In the genomic region with DNA sequence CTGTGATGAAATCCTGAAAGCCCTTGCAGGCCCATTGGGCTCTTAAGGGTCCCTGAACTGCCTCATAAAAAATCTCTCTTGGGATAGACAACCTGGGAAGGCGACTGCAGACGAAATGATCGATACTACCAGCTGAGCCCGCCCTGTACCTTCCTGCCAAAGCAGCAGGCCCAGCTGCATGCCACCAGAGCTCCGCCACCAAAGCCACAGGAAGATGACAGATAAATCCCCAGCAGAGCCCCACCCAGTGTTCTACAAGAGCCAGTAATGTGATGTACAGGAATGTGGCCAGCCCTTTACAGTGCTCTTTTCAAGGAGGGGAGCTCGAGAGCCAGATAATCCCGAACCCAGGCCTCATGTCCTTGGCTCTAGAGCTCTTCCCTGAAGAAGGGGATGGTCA, we compare ENCODE assay signal across 12 mouse cellular contexts.
DNase-seq lines count a peak whose midpoint lies in the region; ATAC-seq lines count a peak whose summit lies in the region.
"Had no signal": no experiment of that assay in that cellular context is flagged by ENCODE, and none has a peak within 500 bp of the region (broad histone marks: within the 10 kb centered on the region; RNA-seq: fewer than 3 reads in every experiment).

No protein-coding gene starts in this region.

- no peak overlapping the region for H3K4me3 ChIP-seq in heart, embryonic 14.5 days (ENCODE audit: control insufficient read depth in 1 of 2, insufficient read depth in 1 of 2, low read depth in 1 of 2, low read length in 2 of 2)
- no peak overlapping the region for H3K4me3 ChIP-seq in heart, embryonic 12.5 days
- no peak overlapping the region for H3K4me3 ChIP-seq in stomach, embryonic 16.5 days (replicated peaks; ENCODE audit: low read length)
- no peak overlapping the region for H3K4me3 ChIP-seq in intestine, embryonic 16.5 days (ENCODE audit: low read length)
- H3K4me3 ChIP-seq: hindbrain, embryonic 12.5 days; liver, embryonic 13.5 days had no signal

- H3K4me2 ChIP-seq in heart, embryonic 14.5 days (ENCODE audit: low read length): peak overlapping the region; percentile 24
- H3K4me2 ChIP-seq in heart, embryonic 12.5 days: no peak overlapping the region
- no peak overlapping the region for H3K4me2 ChIP-seq in stomach, embryonic 16.5 days (ENCODE audit: low read depth, low read length)
- no peak overlapping the region for H3K4me2 ChIP-seq in intestine, embryonic 16.5 days (ENCODE audit: low read depth, low read length)
- H3K4me2 ChIP-seq: hindbrain, embryonic 12.5 days; liver, embryonic 13.5 days had no signal

- DNase-seq in 3T3-L1 (ENCODE audit: low read depth, low spot score): peak; percentile 52
- DNase-seq in ovary, adult 18-20 months (ENCODE audit: low spot score): no peak
- no peak for DNase-seq in layer of hippocampus, adult 8-10 months (ENCODE audit: low spot score in 2 of 2)
- DNase-seq: cerebellum, adult 11 months; kidney, adult 8-10 months; liver, embryonic 13.5 days had no signal

- no peaks in the 10 kb centered on the region for H3K36me3 ChIP-seq in heart, embryonic 14.5 days (ENCODE audit: control insufficient read depth, insufficient read depth, low read length)
- no peaks in the 10 kb centered on the region for H3K36me3 ChIP-seq in heart, embryonic 12.5 days
- no peaks in the 10 kb centered on the region for H3K36me3 ChIP-seq in stomach, embryonic 16.5 days (ENCODE audit: control insufficient read depth, insufficient read depth, low read length)
- no peaks in the 10 kb centered on the region for H3K36me3 ChIP-seq in intestine, embryonic 16.5 days (ENCODE audit: control insufficient read depth, insufficient read depth, low read length)
- H3K36me3 ChIP-seq: hindbrain, embryonic 12.5 days; liver, embryonic 13.5 days had no signal

- no peak for ATAC-seq in heart, embryonic 14.5 days (ENCODE audit: insufficient number of reproducible peaks, insufficient read depth, low FRiP score, low read depth)
- ATAC-seq in heart, embryonic 12.5 days (ENCODE audit: insufficient number of reproducible peaks, low FRiP score): no peak
- ATAC-seq in common myeloid progenitor, adult 5-6 weeks (replicated peaks; ENCODE audit: low read depth, poor library complexity, severe bottlenecking): peak; percentile 95
- ATAC-seq in stomach, embryonic 16.5 days (ENCODE audit: insufficient read depth, low FRiP score): no peak
- no peak for ATAC-seq in intestine, embryonic 16.5 days

- H3K4me1 ChIP-seq in heart, embryonic 14.5 days (ENCODE audit: control insufficient read depth in 2 of 2, insufficient read depth in 2 of 2, low read length in 2 of 2): peaks cover 16 to 31% of the 10 kb centered on the region in 2 experiments
- peaks cover 19% of the 10 kb centered on the region for H3K4me1 ChIP-seq in heart, embryonic 12.5 days (replicated peaks)
- peaks cover 14% of the 10 kb centered on the region for H3K4me1 ChIP-seq in stomach, embryonic 16.5 days (ENCODE audit: control insufficient read depth, insufficient read depth, low read length)
- peaks cover 4% of the 10 kb centered on the region; the same call in 1 of the 2 replicates for H3K4me1 ChIP-seq in intestine, embryonic 16.5 days (ENCODE audit: control insufficient read depth, insufficient read depth, low read length)
- H3K4me1 ChIP-seq: hindbrain, embryonic 12.5 days had no signal

- H3K9me3 ChIP-seq in heart, embryonic 14.5 days (ENCODE audit: control insufficient read depth, low read length): no peaks in the 10 kb centered on the region
- no peaks in the 10 kb centered on the region for H3K9me3 ChIP-seq in heart, embryonic 12.5 days (replicated peaks)
- H3K9me3 ChIP-seq in stomach, embryonic 16.5 days (replicated peaks; ENCODE audit: control insufficient read depth, low read length): no peaks in the 10 kb centered on the region
- no peaks in the 10 kb centered on the region for H3K9me3 ChIP-seq in intestine, embryonic 16.5 days (ENCODE audit: control insufficient read depth, low read length)
- H3K9me3 ChIP-seq: hindbrain, embryonic 12.5 days; liver, embryonic 13.5 days had no signal

- H3K9ac ChIP-seq in heart, embryonic 14.5 days (ENCODE audit: low read length): no peak overlapping the region; the same call in 1 of the 2 replicates
- no peak overlapping the region for H3K9ac ChIP-seq in heart, embryonic 12.5 days
- no peak overlapping the region for H3K9ac ChIP-seq in stomach, embryonic 16.5 days (ENCODE audit: low read length)
- no peak overlapping the region for H3K9ac ChIP-seq in intestine, embryonic 16.5 days (ENCODE audit: low read depth, low read length)
- H3K9ac ChIP-seq: hindbrain, embryonic 12.5 days; liver, embryonic 13.5 days had no signal

- peak overlapping the region in 1 of 2 experiments; percentile 60; a peak in 3 of 4 replicates for H3K27ac ChIP-seq in heart, embryonic 14.5 days (replicated peaks in 1 of 2; ENCODE audit: control insufficient read depth in 1 of 2, insufficient read depth in 1 of 2, low read depth in 2 of 2, low read length in 2 of 2)
- H3K27ac ChIP-seq in heart, embryonic 12.5 days (ENCODE audit: poor library complexity, severe bottlenecking): no peak overlapping the region
- H3K27ac ChIP-seq in stomach, embryonic 16.5 days (ENCODE audit: low read length): peak overlapping the region; percentile 14; the same call in 1 of the 2 replicates
- no peak overlapping the region for H3K27ac ChIP-seq in intestine, embryonic 16.5 days (ENCODE audit: low read length)
- H3K27ac ChIP-seq: hindbrain, embryonic 12.5 days; liver, embryonic 13.5 days had no signal

- 40% methylated on average over 7 of the region's 7 CpGs for WGBS in heart, embryonic 14.5 days
- WGBS in heart, embryonic 12.5 days: 51% methylated on average over 7 of the region's 7 CpGs
- 64% methylated on average over 7 of the region's 7 CpGs for whole genome bisulfite sequencing in stomach, embryonic 16.5 days
- whole genome bisulfite sequencing in intestine, embryonic 16.5 days: 68% methylated on average over 7 of the region's 7 CpGs

- H3K27me3 ChIP-seq in heart, embryonic 14.5 days (ENCODE audit: control insufficient read depth, insufficient read depth, low read length): peaks cover 16% of the 10 kb centered on the region; the same call in 1 of the 2 replicates
- H3K27me3 ChIP-seq in heart, embryonic 12.5 days (replicated peaks): peaks cover 50% of the 10 kb centered on the region
- no peaks in the 10 kb centered on the region for H3K27me3 ChIP-seq in stomach, embryonic 16.5 days (ENCODE audit: control insufficient read depth, insufficient read depth, low read length)
- no peaks in the 10 kb centered on the region for H3K27me3 ChIP-seq in intestine, embryonic 16.5 days (replicated peaks; ENCODE audit: control insufficient read depth, insufficient read depth, low read length)
- H3K27me3 ChIP-seq: liver, embryonic 13.5 days had no signal
